Mouse (Mus musculus): ENCODE results near the gene Zfp113.

DNA sequence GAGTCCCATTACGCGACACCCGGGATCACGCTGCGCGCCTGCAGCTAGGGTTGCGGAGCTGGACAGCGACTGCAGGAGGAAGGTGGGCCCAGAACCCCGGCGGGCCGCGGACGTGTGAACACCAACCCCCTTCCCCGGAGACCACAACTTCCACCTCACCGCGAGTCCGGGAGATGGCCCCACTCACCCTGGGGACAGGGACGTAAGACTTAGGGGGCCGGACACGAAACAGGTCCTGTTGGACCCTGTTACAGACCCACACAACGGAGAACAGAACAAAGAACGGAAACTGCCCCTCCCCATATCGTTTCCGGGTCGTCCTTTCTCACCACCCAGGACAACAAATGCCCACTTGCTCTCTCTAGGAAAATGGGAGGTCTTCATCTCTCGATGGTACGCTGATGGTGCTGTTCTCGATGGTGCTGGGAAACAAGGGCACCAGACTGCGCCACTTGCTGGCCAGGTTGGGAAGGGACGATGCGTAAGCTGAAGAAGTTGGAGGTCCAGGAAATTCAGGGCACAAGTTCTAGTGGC, at the start of gene Zfp113:
- TF ChIP-seq TAL1 (IDR thresholded peaks at IDR 0.05; ENCODE audit: low read length) (no peak), GATA1 (IDR thresholded peaks at IDR 0.05; ENCODE audit: low read length) (no peak)

Measured in erythroblast, embryonic 14.5 days (primary cell).